Mouse (Mus musculus): ENCODE measurements at regions not wholly inside any gene's neighbourhood (a gene's known extent, or its start where the extent isn't known, plus 50 kb on each side); places are given as distances from the start of the nearest gene placed in this dataset.

GRCm38 (mm10) chr10:50138351-50138750 lies 349.8 kb upstream of the Grik2 start:
- TF ChIP-seq BHLHE40 (IDR thresholded peaks at IDR 0.05; ENCODE audit: borderline replicate concordance, low read depth, low read length) (no peak), MYC (IDR thresholded peaks at IDR 0.05; ENCODE audit: low read depth, low read length) (no peak), POLR2A (IDR thresholded peaks at IDR 0.05; ENCODE audit: control insufficient read depth in 1 of 2, insufficient read depth in 1 of 2, low read depth in 1 of 2, low read length in 2 of 2, poor library complexity in 1 of 2) (no peak), EP300 (IDR thresholded peaks at IDR 0.05; ENCODE audit: low read depth in 1 of 2, low read length in 2 of 2) (no peak), CTCF (IDR thresholded peaks at IDR 0.05 in 2 of 3, conservative IDR thresholded peaks at IDR 0.05 in 1 of 3; ENCODE audit: control insufficient read depth in 1 of 3, insufficient read depth in 1 of 3, low read depth in 2 of 3, low read length in 3 of 3, poor library complexity in 1 of 3, severe bottlenecking in 1 of 3) (no peak), TAL1 (IDR thresholded peaks at IDR 0.05; ENCODE audit: low read length) (no peak), RCOR1 (IDR thresholded peaks at IDR 0.05; ENCODE audit: low read depth, low read length) (no peak), POLR2AphosphoS5 (IDR thresholded peaks at IDR 0.05; ENCODE audit: borderline replicate concordance, low read depth, low read length) (no peak), USF1 (IDR thresholded peaks at IDR 0.05; ENCODE audit: low read depth, low read length) (no peak), KAT2A (conservative IDR thresholded peaks at IDR 0.05; ENCODE audit: low read depth, low read length) (no peak), ZKSCAN1 (IDR thresholded peaks at IDR 0.05; ENCODE audit: low read depth, low read length) (no peak), SMC3 (IDR thresholded peaks at IDR 0.05; ENCODE audit: low read depth, low read length) (no peak), E2F4 (IDR thresholded peaks at IDR 0.05; ENCODE audit: borderline replicate concordance, low read depth, low read length) (no peak), CHD2 (IDR thresholded peaks at IDR 0.05; ENCODE audit: low read length) (no peak)

Measured in MEL (cell line).